ENCODE assay signal across 13 mouse cellular contexts in genomic region chr13:63039326-63039725, GRCm38 (mm10).
A peak's percentile ranks its signal among the peaks of the same experiment; 100 is the strongest.
DNase-seq lines count a peak whose midpoint lies in the region; ATAC-seq and TF ChIP-seq lines count a peak whose summit lies in the region.
"Had no signal": no experiment of that assay in that cellular context is flagged by ENCODE, and none has a peak within 500 bp of the region (broad histone marks: within the 10 kb centered on the region; RNA-seq: fewer than 3 reads in every experiment).

No protein-coding gene starts in this region.

- peak; percentile 40; the same call in 1 of the 2 replicates for ATAC-seq in granulocyte monocyte progenitor cell, adult 5-6 weeks (replicated peaks; ENCODE audit: poor library complexity, severe bottlenecking)
- ATAC-seq in kidney, embryonic 16.5 days (ENCODE audit: low FRiP score, low TSS enrichment) = peak; percentile 74

- H3K9me3 ChIP-seq in kidney, embryonic 16.5 days (ENCODE audit: low read length) = no peaks in the 10 kb centered on the region
- H3K9me3 ChIP-seq: hindbrain, embryonic 15.5 days; limb, embryonic 12.5 days had no signal

- no peaks in the 10 kb centered on the region for H3K27me3 ChIP-seq in kidney, adult 2 months (replicated peaks; ENCODE audit: control insufficient read depth, insufficient read depth, low read length)
- H3K27me3 ChIP-seq in kidney, embryonic 16.5 days (ENCODE audit: insufficient read depth, low read length) = no peaks in the 10 kb centered on the region
- H3K27me3 ChIP-seq: hindbrain, embryonic 15.5 days; limb, embryonic 12.5 days had no signal

- peak overlapping the region; percentile 12 for H3K27ac ChIP-seq in kidney, adult 2 months (ENCODE audit: insufficient read depth, low read depth, low read length)
- H3K27ac ChIP-seq in kidney, embryonic 16.5 days (ENCODE audit: low read length) = peak overlapping the region; percentile 58
- H3K27ac ChIP-seq: hindbrain, embryonic 15.5 days; limb, embryonic 12.5 days; macrophage had no signal

- H3K4me1 ChIP-seq in kidney, adult 2 months (ENCODE audit: control insufficient read depth, insufficient read depth, low read length) = no peaks in the 10 kb centered on the region
- H3K4me1 ChIP-seq in kidney, embryonic 16.5 days (ENCODE audit: insufficient read depth, low read length) = peaks cover 14% of the 10 kb centered on the region
- H3K4me1 ChIP-seq: hindbrain, embryonic 15.5 days had no signal

- H3K4me2 ChIP-seq in kidney, embryonic 16.5 days (replicated peaks; ENCODE audit: low read depth, low read length) = no peak overlapping the region
- H3K4me2 ChIP-seq: hindbrain, embryonic 15.5 days; limb, embryonic 12.5 days had no signal

- peak; percentile 30 for DNase-seq in kidney, adult 2 months
- no peak for DNase-seq in kidney, adult 11 months
- peak; percentile 73 for DNase-seq in lung, postnatal 36 days
- no peak for DNase-seq in layer of hippocampus, adult 9-10 months (ENCODE audit: low spot score)
- DNase-seq in embryo, embryonic 10.5 days (ENCODE audit: low spot score) = no peak
- DNase-seq: adrenal gland, adult 2 months; right cerebral cortex, adult 18-20 months had no signal

- 27% methylated on average over 6 of the region's 6 CpGs for WGBS in kidney, adult 2 months
- WGBS in kidney, embryonic 16.5 days = 15% methylated on average over 6 of the region's 6 CpGs

- no peak overlapping the region for H3K9ac ChIP-seq in kidney, embryonic 16.5 days (replicated peaks; ENCODE audit: low read length)
- H3K9ac ChIP-seq: hindbrain, embryonic 15.5 days; limb, embryonic 12.5 days had no signal

- H3K4me3 ChIP-seq in kidney, adult 2 months (ENCODE audit: insufficient read depth, low read depth, low read length) = no peak overlapping the region
- H3K4me3 ChIP-seq in kidney, embryonic 16.5 days (ENCODE audit: low read length) = no peak overlapping the region
- H3K4me3 ChIP-seq: erythroblast, embryonic 14.5 days; hindbrain, embryonic 15.5 days; limb, embryonic 12.5 days had no signal

- TF ChIP-seq CTCF in kidney, adult 2 months (conservative IDR thresholded peaks at IDR 0.05; ENCODE audit: insufficient read depth, insufficient read length, low read depth, low read length) = no peak

- TF ChIP-seq POLR2A in kidney, adult 2 months (IDR thresholded peaks at IDR 0.05; ENCODE audit: low read depth, low read length) = no peak

- no peaks in the 10 kb centered on the region for H3K36me3 ChIP-seq in kidney, adult 2 months (ENCODE audit: control insufficient read depth, insufficient read depth, low read length)
- H3K36me3 ChIP-seq in kidney, embryonic 16.5 days (ENCODE audit: insufficient read depth, low read length) = no peaks in the 10 kb centered on the region
- H3K36me3 ChIP-seq: hindbrain, embryonic 15.5 days; limb, embryonic 12.5 days had no signal

Comparison
In these comparisons a context has a peak if more than half of its experiments do, and no peak if none do; other contexts are left out.
1. DNase-seq: peak in kidney, adult 2 months (single experiment) and lung, postnatal 36 days (single experiment); none in kidney, adult 11 months (single experiment), layer of hippocampus, adult 9-10 months (single experiment) and embryo, embryonic 10.5 days (single experiment).